Mouse (Mus musculus) embryonic fibroblast, embryonic 13.5 days (primary cell): ENCODE measurements around the gene 4931429L15Rik.

ENCODE experiments used
- CTCF ChIP-seq: IDR thresholded peaks from 2 replicates; pipeline ENCODE4 v1.5.1; 2011; ENCODE audit warnings: mild to moderate bottlenecking, control low read depth, low read length, moderate library complexity, borderline replicate concordance; ENCODE audit not compliant: insufficient read depth
- POLR2A ChIP-seq: IDR thresholded peaks from 2 replicates; pipeline ENCODE4 v1.6.1; 2011; ENCODE audit warnings: low read depth, mild to moderate bottlenecking, control low read depth, low read length, moderate library complexity

DNA sequence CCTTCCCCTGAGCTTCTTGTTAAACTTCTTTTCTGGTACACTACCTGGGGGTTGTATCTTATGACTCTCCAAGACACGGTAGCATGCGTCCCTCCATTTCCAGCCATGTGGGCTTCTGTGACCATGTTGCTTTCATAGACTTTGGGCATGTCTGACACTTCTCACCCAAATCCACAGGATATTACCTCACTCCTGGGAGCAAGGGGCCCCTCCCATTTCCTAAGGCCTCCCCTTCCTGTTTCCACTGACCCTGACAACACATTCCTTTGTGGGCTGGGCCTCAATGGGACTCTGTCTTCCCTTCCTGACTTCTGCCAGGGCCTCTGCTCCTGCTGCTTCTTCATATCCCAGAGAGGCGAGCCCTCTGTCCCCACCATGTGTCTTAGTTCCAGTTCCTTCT lies 62.2 kb downstream of the 4931429L15Rik start:
- TF ChIP-seq CTCF, result no peak
- TF ChIP-seq POLR2A, result no peak
